Mouse (Mus musculus): ENCODE measurements around the gene Plekhd1.

- TF ChIP-seq CTCF (IDR thresholded peaks at IDR 0.05; ENCODE audit: control insufficient read depth, insufficient read depth, low read length) (no peak), POLR2A (IDR thresholded peaks at IDR 0.05; ENCODE audit: borderline replicate concordance, control insufficient read depth, low read depth, low read length) (no peak)
Measured at GRCm38 (mm10) chr12:80729758-80730530, 37.6 kb downstream of the Plekhd1 start.

Measured in bone marrow, adult 2 months (tissue).